Mouse (Mus musculus) stomach, postnatal 0 days (tissue): ENCODE results near the gene Rnf38. TPM values are rescaled to one million over a fixed set of nuclear protein-coding genes. Genes with fewer than 3 reads are reported as not detected.

Experiments used
- ATAC-seq: fragments of 200-750 bp; cut with Nextera tagmentation; 2 replicates; pipeline ENCODE4 v1.8.0; 2017; ENCODE audit not compliant: low FRiP score, low TSS enrichment
- DNase-seq: peaks from one replicate; pipeline ENCODE4 v3.0.0-alpha.2; 2016; ENCODE audit warnings: low spot score
- H3K27ac ChIP-seq: fragments of 300-500 bp; sonication (generic); replicated peaks from 2 replicates; pipeline ENCODE4 v1.5.1; 2014; ENCODE audit warnings: mild to moderate bottlenecking, control low read depth
- H3K27me3 ChIP-seq: fragments of 300-500 bp; sonication (generic); 2 replicates; pipeline ENCODE4 v1.6.1; 2014; ENCODE audit warnings: low read length; ENCODE audit not compliant: control insufficient read depth, insufficient read depth
- H3K36me3 ChIP-seq: fragments of 300-500 bp; sonication (generic); 2 replicates; pipeline ENCODE4 v1.6.1; 2014; ENCODE audit warnings: low read length, mixed read lengths; ENCODE audit not compliant: control insufficient read depth, insufficient read depth
- H3K4me1 ChIP-seq: fragments of 300-500 bp; sonication (generic); replicated peaks from 2 replicates; pipeline ENCODE4 v1.6.1; 2014; ENCODE audit warnings: antibody characterized with exemption; ENCODE audit not compliant: control insufficient read depth, insufficient read depth
- H3K4me2 ChIP-seq: fragments of 300-500 bp; sonication (generic); replicated peaks from 2 replicates; pipeline ENCODE4 v1.6.1; 2014; ENCODE audit warnings: low read depth, mild to moderate bottlenecking, control low read depth, moderate library complexity
- H3K4me3 ChIP-seq: fragments of 300-500 bp; sonication (generic); 2 replicates; pipeline ENCODE4 v1.5.1; 2014; ENCODE audit warnings: low read depth, low read length, control low read depth
- H3K9ac ChIP-seq: fragments of 300-500 bp; sonication (generic); 2 replicates; pipeline ENCODE4 v1.6.1; 2014; ENCODE audit warnings: mild to moderate bottlenecking, low read length, control low read depth, mixed read lengths
- H3K9me3 ChIP-seq: fragments of 300-500 bp; sonication (generic); 2 replicates; pipeline ENCODE4 v1.6.1; 2016; ENCODE audit warnings: low read length; ENCODE audit not compliant: control insufficient read depth
- CTCF ChIP-seq: IDR thresholded peaks from 2 replicates; pipeline ENCODE4 v1.5.1; 2016; ENCODE audit warnings: antibody characterized with exemption, low read depth, mild to moderate bottlenecking, moderate library complexity
- EP300 ChIP-seq: optimal IDR thresholded peaks from 2 replicates; pipeline ENCODE3; 2016; ENCODE audit warnings: antibody characterized with exemption
- WGBS: fragments of 180-500 bp; shearing (Covaris S2); extraction: QIAGEN DNeasy Blood & Tissue Kit; methylation state at CpG from one replicate; pipeline ENCODE4 v1.1.7; 2014; 5-methylcytosine and 5-hydroxymethylcytosine counted together
- polyA plus RNA-seq: library from polyadenylated mRNA; unstranded; fragments of >200 nt; fragmentation: Nextera tagmentation; extraction: Ambion mirVana; gene quantifications from 2 replicates; pipeline ENCODE4 v1.2.1, GENCODE M21; 2015

The Rnf38 gene
- polyA plus RNA-seq, 1 experiment from 2014 or later, result 6.3 TPM

DNA sequence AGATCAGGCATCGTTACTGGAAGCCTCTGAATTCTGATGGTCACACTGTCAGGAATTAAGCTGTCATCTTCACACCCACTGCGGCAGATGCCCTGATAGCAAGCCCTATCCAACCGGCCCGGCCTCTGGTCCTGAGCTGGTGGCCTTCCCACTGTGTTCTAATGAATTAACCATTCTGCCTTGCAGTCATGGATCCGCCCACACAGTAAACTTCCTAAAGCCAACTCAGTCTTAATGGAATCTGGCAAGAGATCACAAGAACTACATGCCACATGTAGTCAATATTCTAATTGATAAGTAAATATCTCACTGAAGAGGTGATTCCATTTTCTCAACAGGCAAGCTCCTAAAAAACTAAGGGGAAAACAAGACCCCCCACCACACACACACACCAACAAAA, 60.9 kb downstream of the Rnf38 start:
- peak; percentile 19 for DNase-seq
- H3K27ac ChIP-seq, result no peak overlapping the region
- whole genome bisulfite sequencing, result 61% methylated on average over 5 of the region's 5 CpGs

DNA sequence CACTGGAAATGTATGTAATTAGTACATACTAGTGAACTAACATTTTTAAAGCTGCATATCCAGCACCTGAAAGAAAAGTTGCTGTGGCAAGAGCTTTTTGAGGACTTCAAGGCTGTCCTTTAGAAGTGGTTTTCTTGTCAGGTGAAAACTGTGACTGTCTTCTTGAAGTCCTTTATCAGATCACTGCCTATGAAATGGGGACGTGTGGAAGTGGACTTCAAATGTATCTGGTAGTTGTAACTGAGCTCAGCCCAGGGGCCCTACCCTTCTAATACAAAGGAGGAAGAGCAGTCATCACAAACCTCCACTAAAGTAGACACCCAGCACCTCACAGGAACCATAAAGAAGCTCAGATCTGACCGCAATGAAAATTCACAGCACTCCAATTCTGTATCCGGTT, 63.7 kb downstream of the Rnf38 start:
- 80% methylated on average over 3 of the region's 3 CpGs for whole genome bisulfite sequencing
- no peaks in the 10 kb centered on the region for H3K9me3 ChIP-seq
- ATAC-seq, result no peak

More for the DNA sequence above, 60.9 kb downstream of the Rnf38 start:
- no peaks in the 10 kb centered on the region for H3K9me3 ChIP-seq
- ATAC-seq, result no peak
- no peak overlapping the region for H3K4me2 ChIP-seq
- no peak overlapping the region for H3K4me3 ChIP-seq
- H3K27me3 ChIP-seq, result no peaks in the 10 kb centered on the region
- TF ChIP-seq CTCF, result no peak
- no peak for TF ChIP-seq EP300
- H3K4me1 ChIP-seq, result no peaks in the 10 kb centered on the region
- no peaks in the 10 kb centered on the region for H3K36me3 ChIP-seq
- H3K9ac ChIP-seq, result no peak overlapping the region

DNA sequence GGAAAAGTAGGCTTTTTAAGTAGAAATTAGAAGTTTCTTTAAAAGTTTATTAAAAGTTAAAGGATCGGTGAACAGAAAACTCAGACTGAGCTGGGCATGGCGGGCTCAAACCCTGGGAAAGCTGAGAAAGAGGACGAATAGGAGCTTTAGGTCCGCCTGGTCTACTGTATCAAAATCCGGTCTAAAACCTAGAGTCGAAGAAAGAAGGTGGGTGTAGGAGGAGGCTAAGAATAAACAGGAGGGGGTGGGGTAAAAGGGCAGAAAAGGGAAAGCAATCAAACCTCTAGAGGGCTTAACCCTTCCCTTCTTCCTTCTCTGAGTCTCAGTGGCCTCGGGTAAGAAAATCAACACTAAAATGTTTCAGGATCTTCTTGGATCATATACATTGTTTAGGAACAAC, 64.8 kb downstream of the Rnf38 start:
- WGBS, result 5% methylated on average over 7 of the region's 7 CpGs
- Histone ChIP-seq H3K36me3 (no peaks in the 10 kb centered on the region), H3K27me3 (no peaks in the 10 kb centered on the region), H3K9ac (peak overlapping the region; percentile 53), H3K4me1 (peaks cover 4% of the 10 kb centered on the region; the same call in 1 of the 2 replicates), H3K4me2 (peak overlapping the region; percentile 67), H3K9me3 (no peaks in the 10 kb centered on the region), H3K4me3 (peak overlapping the region; percentile 44), H3K27ac (peak overlapping the region; percentile 81)
- DNase-seq (peak; percentile 16), ATAC-seq (no peak)
- no peak for TF ChIP-seq EP300
- TF ChIP-seq CTCF, result peak; percentile 15; the same call in 1 of the 2 replicates

More for the DNA sequence above, 63.7 kb downstream of the Rnf38 start:
- no peak overlapping the region for H3K4me2 ChIP-seq
- no peak overlapping the region for H3K9ac ChIP-seq
- no peaks in the 10 kb centered on the region for H3K36me3 ChIP-seq
- DNase-seq, result no peak
- peaks cover 4% of the 10 kb centered on the region; the same call in 1 of the 2 replicates for H3K4me1 ChIP-seq
- no peak overlapping the region for H3K27ac ChIP-seq
- H3K4me3 ChIP-seq, result no peak overlapping the region
- TF ChIP-seq CTCF, result no peak
- no peak for TF ChIP-seq EP300
- H3K27me3 ChIP-seq, result no peaks in the 10 kb centered on the region

DNA sequence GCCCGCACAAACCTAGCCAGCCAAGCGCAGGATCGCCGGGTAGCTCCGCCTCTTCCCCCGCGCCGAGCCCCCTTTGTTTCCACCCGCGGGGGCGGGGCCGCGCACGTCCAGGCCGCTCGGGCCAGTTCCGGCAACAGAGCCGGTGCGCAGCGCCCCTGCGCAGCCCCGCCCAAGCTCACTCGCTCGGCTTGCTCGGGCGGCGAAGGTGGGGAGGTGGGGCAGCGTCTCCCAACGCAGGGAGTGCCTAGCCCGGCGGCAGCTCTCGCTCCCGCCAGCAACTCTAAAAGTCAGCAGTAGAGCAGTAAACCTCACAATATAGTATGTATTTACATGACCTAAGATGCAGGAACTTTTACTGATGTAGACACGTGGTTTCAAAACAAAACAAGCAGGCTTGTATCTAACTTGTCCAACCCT, 65.3 kb downstream of the Rnf38 start:
- Histone ChIP-seq H3K4me2 (peak overlapping the region; percentile 67), H3K4me3 (peak overlapping the region; percentile 44), H3K27ac (peak overlapping the region; percentile 81), H3K9me3 (no peaks in the 10 kb centered on the region), H3K27me3 (no peaks in the 10 kb centered on the region), H3K36me3 (no peaks in the 10 kb centered on the region), H3K9ac (peak overlapping the region; percentile 53), H3K4me1 (peaks cover 4% of the 10 kb centered on the region; the same call in 1 of the 2 replicates)
- 0% methylated on average over 20 of the region's 34 CpGs for WGBS
- DNase-seq (peak; percentile 98), ATAC-seq (peak; percentile 93)
- TF ChIP-seq CTCF (no peak), EP300 (no peak)

DNA sequence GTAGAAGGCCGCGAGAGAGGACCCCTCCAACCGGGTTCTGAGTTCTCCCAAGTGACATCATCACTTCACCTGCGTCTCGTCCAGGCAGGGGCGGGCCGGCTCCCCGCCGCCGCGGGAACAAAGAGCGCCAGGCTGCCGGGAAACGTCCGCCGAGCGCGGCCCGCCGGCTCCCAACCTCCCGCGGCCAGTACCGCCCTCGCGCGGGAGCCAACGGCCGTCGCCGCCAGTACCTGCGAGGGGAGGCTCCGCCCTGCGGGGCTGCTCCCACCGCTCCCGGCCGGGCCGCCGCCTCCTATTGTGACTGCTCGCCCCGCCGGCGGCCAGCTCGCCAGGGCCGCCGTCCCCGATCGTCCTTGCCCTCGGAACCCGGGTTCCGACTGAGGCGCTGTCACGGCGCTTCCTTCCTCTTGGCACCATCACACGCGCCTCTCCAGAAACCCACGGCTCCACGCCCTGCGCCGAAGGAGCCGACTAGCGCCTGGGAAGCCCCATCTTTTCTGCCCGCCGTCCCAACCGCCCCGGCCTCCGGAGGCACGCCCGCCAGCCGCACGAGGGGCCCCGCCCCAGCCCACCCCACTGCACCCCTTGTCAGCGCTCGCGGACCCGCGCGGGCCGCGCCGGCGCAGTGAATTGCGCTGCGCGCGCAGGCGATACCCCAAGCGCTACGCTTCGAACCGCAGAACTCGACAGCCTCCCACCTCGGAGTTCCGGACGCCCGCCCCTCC, 66.0 kb downstream of the Rnf38 start:
- DNase-seq (peak; percentile 92), ATAC-seq (peak; percentile 94)
- H3K4me3 ChIP-seq, result peak overlapping the region; percentile 83
- WGBS, result under 1% methylated on average over 37 of the region's 95 CpGs
- H3K27me3 ChIP-seq, result no peaks in the 10 kb centered on the region
- no peaks in the 10 kb centered on the region for H3K9me3 ChIP-seq
- peak overlapping the region; percentile 56 for H3K4me2 ChIP-seq
- peak overlapping the region; percentile 99 for H3K27ac ChIP-seq
- H3K4me1 ChIP-seq, result peaks cover 4% of the 10 kb centered on the region; the same call in 1 of the 2 replicates
- peak overlapping the region; percentile 91 for H3K9ac ChIP-seq
- TF ChIP-seq CTCF (peak; percentile 42), EP300 (no peak)
- no peaks in the 10 kb centered on the region for H3K36me3 ChIP-seq
